Mouse (Mus musculus) midbrain, postnatal 0 days (tissue): ENCODE results near the gene Gfer. TPM values are rescaled to one million over a fixed set of nuclear protein-coding genes. Genes with fewer than 3 reads are reported as not detected.
A peak's percentile ranks its signal among the peaks of the same experiment; 100 is the strongest.

Experiments
- ATAC-seq: fragments of 200-750 bp; cut with Nextera tagmentation; 2 replicates; pipeline ENCODE4 v1.8.0; 2017; ENCODE audit warnings: moderate number of reproducible peaks, mild to moderate bottlenecking, moderate TSS enrichment, moderate library complexity; ENCODE audit not compliant: low FRiP score
- DNase-seq: peaks from one replicate; pipeline ENCODE4 v3.0.0-alpha.2; 2015; ENCODE audit warnings: low spot score
- H3K27ac ChIP-seq: fragments of 300-500 bp; sonication (generic); 2 replicates; pipeline ENCODE4 v1.5.1; 2014; ENCODE audit warnings: low read depth, mild to moderate bottlenecking, low read length, mixed read lengths
- H3K27me3 ChIP-seq: fragments of 300-500 bp; sonication (generic); 2 replicates; pipeline ENCODE4 v1.6.1; 2014; ENCODE audit warnings: low read length, control low read depth, mixed read lengths; ENCODE audit not compliant: insufficient read depth
- H3K36me3 ChIP-seq: fragments of 300-500 bp; sonication (generic); 2 replicates; pipeline ENCODE4 v1.6.1; 2014; ENCODE audit warnings: low read length, control low read depth, mixed read lengths; ENCODE audit not compliant: insufficient read depth
- H3K4me1 ChIP-seq: fragments of 300-500 bp; sonication (generic); 2 replicates; pipeline ENCODE4 v1.6.1; 2014; ENCODE audit warnings: mild to moderate bottlenecking, control low read depth, antibody characterized with exemption, low read length, mixed read lengths; ENCODE audit not compliant: insufficient read depth
- H3K4me2 ChIP-seq: fragments of 300-500 bp; sonication (generic); 2 replicates; pipeline ENCODE4 v1.6.1; 2014; ENCODE audit warnings: low read depth, mild to moderate bottlenecking, low read length, mixed read lengths; ENCODE audit not compliant: poor library complexity, severe bottlenecking
- H3K4me3 ChIP-seq: fragments of 300-500 bp; sonication (generic); 2 replicates; pipeline ENCODE4 v1.5.1; 2014; ENCODE audit warnings: low read depth, mild to moderate bottlenecking, low read length, moderate library complexity
- H3K9ac ChIP-seq: fragments of 300-500 bp; sonication (generic); replicated peaks from 2 replicates; pipeline ENCODE4 v1.6.1; 2014; ENCODE audit warnings: mild to moderate bottlenecking, low read length, moderate library complexity, mixed read lengths; ENCODE audit not compliant: poor library complexity, severe bottlenecking
- H3K9me3 ChIP-seq: fragments of 300-500 bp; sonication (generic); 2 replicates; pipeline ENCODE4 v1.6.1; 2016; ENCODE audit warnings: low read length, control low read depth
- CTCF ChIP-seq: IDR thresholded peaks from 2 replicates; pipeline ENCODE4 v1.5.1; 2016; ENCODE audit warnings: antibody characterized with exemption, mild to moderate bottlenecking
- WGBS: fragments of 180-500 bp; shearing (Covaris S2); extraction: QIAGEN DNeasy Blood & Tissue Kit; methylation state at CpG from one replicate; pipeline ENCODE4 v1.1.7; 2014; 5-methylcytosine and 5-hydroxymethylcytosine counted together
- polyA plus RNA-seq: library from polyadenylated mRNA; unstranded; fragments of >200 nt; fragmentation: Nextera tagmentation; extraction: Ambion mirVana; gene quantifications from 2 replicates; pipeline ENCODE4 v1.2.1, GENCODE M21; 2015
- total RNA-seq: library from RNA; depleted of rRNA; stranded (reverse); fragments of >200 nt; gene quantifications from 2 replicates; pipeline ENCODE4 v1.2.3, GENCODE M21; 2014; rRNA removed

Gfer gene
- total and polyA plus RNA-seq, 2 experiments from 2014 or later, result 28.0 to 39.4 TPM

- no peak for DNase-seq
- H3K9me3 ChIP-seq, result no peaks in the 10 kb centered on the region
- 87% methylated on average over 9 of the region's 9 CpGs for WGBS
- peaks cover 24% of the 10 kb centered on the region for H3K36me3 ChIP-seq
- H3K27ac ChIP-seq, result 0 out of 2 replicates have a peak overlapping the region, but pooled peaks have one; percentile 26
- H3K4me3 ChIP-seq, result no peak overlapping the region
- no peak overlapping the region for H3K9ac ChIP-seq
- no peak for TF ChIP-seq CTCF
- H3K4me1 ChIP-seq, result peaks cover 4% of the 10 kb centered on the region; the same call in 1 of the 2 replicates
- H3K4me2 ChIP-seq, result no peak overlapping the region
- no peaks in the 10 kb centered on the region for H3K27me3 ChIP-seq
- ATAC-seq, result no peak
These were observed 50.9 kb downstream of the Gfer start for GRCm38 (mm10) chr17:24644875-24645721.

- no peak for DNase-seq
- no peak for TF ChIP-seq CTCF
These were observed 51.8 kb downstream of the Gfer start for GRCm38 (mm10) chr17:24644030-24644715.

More at GRCm38 (mm10) chr17:24644030-24644715, 51.8 kb downstream of the Gfer start:
- Histone ChIP-seq H3K9ac (peak overlapping the region; percentile 24; the same call in 1 of the 2 replicates), H3K27ac (peak overlapping the region; percentile 26; the same call in 1 of the 2 replicates), H3K9me3 (no peaks in the 10 kb centered on the region), H3K4me3 (no peak overlapping the region), H3K36me3 (peaks cover 34% of the 10 kb centered on the region), H3K27me3 (no peaks in the 10 kb centered on the region), H3K4me1 (peaks cover 4% of the 10 kb centered on the region; the same call in 1 of the 2 replicates), H3K4me2 (no peak overlapping the region)
- WGBS, result 54% methylated on average over 7 of the region's 7 CpGs
- ATAC-seq, result no peak

Other genes with a start within 250 kb of the Gfer start
Only the 30 nearest of the 32 such genes appear.
- gene Pgp, start 225.8 kb downstream of the Gfer start, total RNA-seq, result 49.6 and 50.1 TPM in 2 replicates
- 86.8 and 88.7 TPM in 2 replicates for gene Pgp, start 225.8 kb downstream of the Gfer start, polyA plus RNA-seq
- gene Bricd5, start 222.3 kb downstream of the Gfer start, total RNA-seq, result 0.57 TPM in 1 of 2 replicates, not detected in the other
- 0.83 and 0.95 TPM in 2 replicates for gene Bricd5, start 222.3 kb downstream of the Gfer start, polyA plus RNA-seq
- 51.8 and 60.8 TPM in 2 replicates for gene Mlst8, start 217.1 kb downstream of the Gfer start, total RNA-seq
- gene Mlst8, start 217.1 kb downstream of the Gfer start, polyA plus RNA-seq, result 28.4 and 29.5 TPM in 2 replicates
- 151 and 153 TPM in 2 replicates for gene Caskin1, start 207.6 kb downstream of the Gfer start, total RNA-seq
- 43.9 and 47.5 TPM in 2 replicates for gene Caskin1, start 207.6 kb downstream of the Gfer start, polyA plus RNA-seq
- gene Traf7, start 168.2 kb downstream of the Gfer start, total RNA-seq, result 175 and 179 TPM in 2 replicates
- 71.4 and 73.6 TPM in 2 replicates for gene Traf7, start 168.2 kb downstream of the Gfer start, polyA plus RNA-seq
- 4.4 and 7.6 TPM in 2 replicates for gene Rab26, start 161.9 kb downstream of the Gfer start, total RNA-seq
- 15.5 and 17.7 TPM in 2 replicates for gene Rab26, start 161.9 kb downstream of the Gfer start, polyA plus RNA-seq
- gene Pkd1, start 146.3 kb downstream of the Gfer start, total RNA-seq, result 73.6 and 84.3 TPM in 2 replicates
- gene Pkd1, start 146.3 kb downstream of the Gfer start, polyA plus RNA-seq, result 13.6 and 14.5 TPM in 2 replicates
- gene Tsc2, start 63.5 kb downstream of the Gfer start, total RNA-seq, result 106 and 114 TPM in 2 replicates
- 56.6 and 61.7 TPM in 2 replicates for gene Tsc2, start 63.5 kb downstream of the Gfer start, polyA plus RNA-seq
- 4.5 and 6.2 TPM in 2 replicates for gene Nthl1, start 63.5 kb downstream of the Gfer start, total RNA-seq
- 6.0 and 7.2 TPM in 2 replicates for gene Nthl1, start 63.5 kb downstream of the Gfer start, polyA plus RNA-seq
- gene Slc9a3r2, start 45.8 kb downstream of the Gfer start, total RNA-seq, result 61.7 and 62.8 TPM in 2 replicates
- 52.1 and 52.7 TPM in 2 replicates for gene Slc9a3r2, start 45.8 kb downstream of the Gfer start, polyA plus RNA-seq
- gene Npw, start 37.7 kb downstream of the Gfer start, total RNA-seq, result not detected in 2 replicates
- gene Npw, start 37.7 kb downstream of the Gfer start, polyA plus RNA-seq, result 0.59 and 0.86 TPM in 2 replicates
- 36.4 and 40.0 TPM in 2 replicates for gene Zfp598, start 26.5 kb downstream of the Gfer start, total RNA-seq
- 15.7 and 16.4 TPM in 2 replicates for gene Zfp598, start 26.5 kb downstream of the Gfer start, polyA plus RNA-seq
- 330 and 376 TPM in 2 replicates for gene Syngr3, start 6.2 kb downstream of the Gfer start, total RNA-seq
- gene Syngr3, start 6.2 kb downstream of the Gfer start, polyA plus RNA-seq, result 334 and 375 TPM in 2 replicates
- 7.2 and 11.1 TPM in 2 replicates for gene Noxo1, start 78 bp upstream of the Gfer start, total RNA-seq
- 1.9 and 2.1 TPM in 2 replicates for gene Noxo1, start 78 bp upstream of the Gfer start, polyA plus RNA-seq
- 44.0 and 56.4 TPM in 2 replicates for gene Tbl3, start 11.5 kb upstream of the Gfer start, total RNA-seq
- 38.2 and 46.7 TPM in 2 replicates for gene Tbl3, start 11.5 kb upstream of the Gfer start, polyA plus RNA-seq
- gene Rnf151, start 21.9 kb upstream of the Gfer start, total RNA-seq, result not detected in 2 replicates
- not detected in 2 replicates for gene Rnf151, start 21.9 kb upstream of the Gfer start, polyA plus RNA-seq
- gene Rps2, start 22.0 kb upstream of the Gfer start, total RNA-seq, result 2,209 and 2,389 TPM in 2 replicates
- 749 and 802 TPM in 2 replicates for gene Rps2, start 22.0 kb upstream of the Gfer start, polyA plus RNA-seq
- gene Ndufb10, start 28.3 kb upstream of the Gfer start, total RNA-seq, result 150 and 170 TPM in 2 replicates
- 344 and 349 TPM in 2 replicates for gene Ndufb10, start 28.3 kb upstream of the Gfer start, polyA plus RNA-seq
- gene Rpl3l, start 31.7 kb upstream of the Gfer start, total RNA-seq, result not detected in 2 replicates
- 0.21 and 0.37 TPM in 2 replicates for gene Rpl3l, start 31.7 kb upstream of the Gfer start, polyA plus RNA-seq
- 9.6 and 14.1 TPM in 2 replicates for gene Msrb1, start 40.5 kb upstream of the Gfer start, total RNA-seq
- gene Msrb1, start 40.5 kb upstream of the Gfer start, polyA plus RNA-seq, result 20.6 and 22.6 TPM in 2 replicates
- 0.49 TPM in 1 of 2 replicates, not detected in the other for gene Hs3st6, start 56.8 kb upstream of the Gfer start, total RNA-seq
- gene Hs3st6, start 56.8 kb upstream of the Gfer start, polyA plus RNA-seq, result 0.22 and 0.50 TPM in 2 replicates
- gene Meiob, start 108.1 kb upstream of the Gfer start, total RNA-seq, result not detected in 2 replicates
- 0.12 TPM in 1 of 2 replicates, not detected in the other for gene Meiob, start 108.1 kb upstream of the Gfer start, polyA plus RNA-seq
- gene Hagh, start 144.0 kb upstream of the Gfer start, total RNA-seq, result 73.6 and 119 TPM in 2 replicates
- 74.0 and 79.5 TPM in 2 replicates for gene Hagh, start 144.0 kb upstream of the Gfer start, polyA plus RNA-seq
- 11.7 and 14.0 TPM in 2 replicates for gene Fahd1, start 154.2 kb upstream of the Gfer start, total RNA-seq
- 18.2 and 20.8 TPM in 2 replicates for gene Fahd1, start 154.2 kb upstream of the Gfer start, polyA plus RNA-seq
- gene Igfals, start 169.8 kb upstream of the Gfer start, total RNA-seq, result 0.28 TPM in 1 of 2 replicates, not detected in the other
- 0.31 TPM in 1 of 2 replicates, not detected in the other for gene Igfals, start 169.8 kb upstream of the Gfer start, polyA plus RNA-seq
- 39.6 and 60.2 TPM in 2 replicates for gene Nubp2, start 190.2 kb upstream of the Gfer start, total RNA-seq
- gene Nubp2, start 190.2 kb upstream of the Gfer start, polyA plus RNA-seq, result 55.8 and 63.9 TPM in 2 replicates
- gene Spsb3, start 190.5 kb upstream of the Gfer start, total RNA-seq, result 87.5 and 105 TPM in 2 replicates
- 100 and 110 TPM in 2 replicates for gene Spsb3, start 190.5 kb upstream of the Gfer start, polyA plus RNA-seq
- 29.7 and 31.7 TPM in 2 replicates for gene Eme2, start 198.9 kb upstream of the Gfer start, total RNA-seq
- 20.2 and 22.5 TPM in 2 replicates for gene Eme2, start 198.9 kb upstream of the Gfer start, polyA plus RNA-seq
- 43.8 and 46.1 TPM in 2 replicates for gene Mrps34, start 199.0 kb upstream of the Gfer start, total RNA-seq
- 128 and 131 TPM in 2 replicates for gene Mrps34, start 199.0 kb upstream of the Gfer start, polyA plus RNA-seq
- gene Nme3, start 200.3 kb upstream of the Gfer start, total RNA-seq, result 54.4 and 65.3 TPM in 2 replicates
- 98.3 and 105 TPM in 2 replicates for gene Nme3, start 200.3 kb upstream of the Gfer start, polyA plus RNA-seq